Mouse (Mus musculus): ENCODE data around the gene Olfr248.
"Not testable (repeated sequence)": the region's sequence is repeated elsewhere in the genome, so short reads cannot be mapped to it uniquely, and the experiment has no call there.

Gene Olfr248

GRCm38 (mm10) chr1:174390746-174391145, at the start of gene Olfr248:
TSS of gene Olfr248 (plus strand) at chr1:174391046.
- DNase-seq (ENCODE audit: low read depth, low spot score), result no peak

GRCm38 (mm10) chr1:174353636-174354035, 37.2 kb upstream of the Olfr248 start:
- not testable (repeated sequence) for DNase-seq (ENCODE audit: low read depth, low spot score)

GRCm38 (mm10) chr1:174354640-174355039, 36.2 kb upstream of the Olfr248 start:
- no peak for DNase-seq (ENCODE audit: low read depth, low spot score)

DNA sequence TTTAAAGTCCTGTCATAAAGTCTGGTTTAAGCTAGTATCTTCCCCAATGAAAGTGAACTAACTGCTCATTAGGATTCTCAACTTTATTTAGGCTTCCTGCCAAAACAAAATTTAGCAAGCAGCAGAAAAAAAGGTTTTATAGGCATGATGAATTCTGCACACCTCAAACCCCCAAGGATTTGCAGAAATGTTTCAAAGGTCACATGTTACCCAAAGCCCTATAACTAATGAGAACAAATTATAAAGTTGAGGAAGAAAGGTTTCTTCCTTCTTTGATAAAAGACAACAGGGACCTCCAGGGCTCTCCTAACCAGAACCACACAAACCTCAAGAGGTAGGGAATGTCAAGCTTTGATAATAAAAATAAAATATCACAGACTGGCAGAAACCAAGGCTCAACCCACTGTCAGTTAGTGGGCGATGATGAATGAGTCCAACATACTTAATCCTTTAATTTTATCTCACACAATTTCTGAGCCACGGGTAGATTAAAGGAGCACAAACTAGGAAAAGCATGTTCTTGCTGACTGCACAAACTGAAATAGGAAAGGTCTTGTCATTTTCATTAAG, 25.9 kb upstream of the Olfr248 start, which contains the start of gene Olfr417:
Olfr417 (plus strand) TSS at position 241 of the 570 bp plus-strand sequence.
- DNase-seq (ENCODE audit: low read depth, low spot score), result no peak

- DNase-seq (ENCODE audit: low read depth, low spot score), result no peak
These were observed 17.0 kb upstream of the Olfr248 start for GRCm38 (mm10) chr1:174373799-174374198.

GRCm38 (mm10) chr1:174422959-174423358, 32.1 kb downstream of the Olfr248 start:
- no peak for DNase-seq (ENCODE audit: low read depth, low spot score)

- DNase-seq (ENCODE audit: low read depth, low spot score), result no peak
These were observed 32.9 kb downstream of the Olfr248 start, which contains the start of gene Olfr414 for GRCm38 (mm10) chr1:174423764-174424163. TSS of gene Olfr414 (plus strand) at chr1:174424064.

DNA sequence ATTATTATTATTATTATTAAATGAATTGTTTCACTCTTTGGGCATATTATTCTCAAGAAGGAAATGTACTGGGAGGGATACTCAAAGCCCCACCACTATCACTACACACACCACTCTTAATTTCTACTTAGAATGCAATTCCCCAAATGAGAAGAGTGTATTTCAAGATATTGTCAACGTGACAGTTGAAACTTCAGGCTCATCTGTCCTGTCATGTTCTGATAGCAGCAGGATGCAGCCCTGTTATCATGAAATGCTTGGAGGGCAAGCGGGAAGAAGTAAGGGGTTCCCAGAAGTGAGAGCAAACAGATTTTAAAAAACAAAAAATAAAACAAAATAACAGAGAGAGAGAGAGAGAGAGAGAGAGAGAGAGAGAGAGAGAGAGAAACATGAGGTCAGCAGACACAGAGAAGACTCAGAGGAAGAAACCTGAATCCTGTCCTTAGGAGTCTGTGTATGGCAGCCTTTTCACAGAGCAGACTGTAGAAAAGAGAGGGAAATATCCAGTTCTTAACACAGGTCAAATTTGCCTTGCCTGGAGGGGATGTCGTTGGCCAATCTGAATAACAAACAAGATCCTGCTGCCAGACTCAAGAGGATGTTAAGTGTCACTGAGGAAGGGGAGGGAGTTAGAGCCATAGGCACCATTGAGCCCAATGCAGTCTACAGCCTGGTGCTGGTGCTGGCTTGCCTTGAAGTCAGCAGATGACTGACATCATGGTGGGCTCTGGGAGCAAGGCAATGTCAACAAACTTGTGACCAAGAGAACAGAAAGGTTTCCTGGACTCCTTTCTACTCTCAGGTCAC, 35.5 kb downstream of the Olfr248 start:
- DNase-seq (ENCODE audit: low read depth, low spot score), result no peak

- no peak for DNase-seq (ENCODE audit: low read depth, low spot score)
These were observed 36.6 kb downstream of the Olfr248 start for GRCm38 (mm10) chr1:174427402-174427801.

DNA sequence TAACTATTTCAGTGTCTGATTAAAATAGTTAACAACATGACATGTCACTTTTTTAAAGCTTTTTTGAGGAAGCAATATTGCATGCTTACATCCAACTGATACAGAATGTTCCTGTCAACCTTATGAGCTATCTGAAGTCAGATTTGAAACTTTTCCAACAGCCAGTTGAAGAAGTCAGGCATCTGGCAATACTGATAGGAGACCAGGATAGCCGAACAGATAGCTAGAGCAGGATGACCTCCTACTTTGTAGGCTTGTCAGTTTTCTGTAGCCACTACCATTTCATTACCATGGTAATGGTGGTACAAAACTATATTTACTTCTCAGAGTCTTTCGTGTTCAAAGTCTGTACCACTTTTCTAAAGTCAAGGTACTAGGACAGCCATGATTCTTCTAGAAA, 37.6 kb downstream of the Olfr248 start:
- no peak for DNase-seq (ENCODE audit: low read depth, low spot score)

DNA sequence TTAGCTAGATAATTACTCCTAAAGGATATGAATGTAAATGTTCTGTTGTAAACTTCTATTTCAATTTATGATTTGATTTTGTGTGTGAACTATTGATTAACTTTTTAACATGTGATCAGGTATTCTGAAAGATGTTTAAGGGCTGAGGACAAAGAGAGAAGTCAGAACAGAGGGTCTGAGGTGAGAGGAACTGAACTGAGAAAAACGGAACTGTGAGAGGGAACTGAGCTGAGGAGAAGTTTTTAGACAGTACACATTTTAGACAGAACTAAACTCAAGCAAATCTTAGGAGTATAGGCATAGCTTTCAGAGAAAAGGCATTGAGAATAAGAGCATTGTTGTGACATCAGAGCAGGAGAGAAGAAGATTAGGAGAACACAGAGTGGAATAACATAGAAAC, 43.3 kb downstream of the Olfr248 start:
- no peak for DNase-seq (ENCODE audit: low read depth, low spot score)
